Mouse (Mus musculus) lung, adult 2 months (tissue): Measurements from ENCODE around the gene Rnf7.

Experiments used
- CTCF ChIP-seq: fragments of 200-500 bp; IDR thresholded peaks from 2 replicates; pipeline ENCODE4 v1.5.1; 2011; ENCODE audit warnings: mild to moderate bottlenecking, low read length, control low read depth; ENCODE audit not compliant: insufficient read depth
- POLR2A ChIP-seq: fragments of 200-500 bp; IDR thresholded peaks from 2 replicates; pipeline ENCODE4 v1.6.1; 2011; ENCODE audit warnings: low read depth, mild to moderate bottlenecking, control low read depth, low read length, borderline replicate concordance; ENCODE audit errors: extremely low read depth

- TF ChIP-seq POLR2A (no peak), CTCF (no peak)
Observed at GRCm38 (mm10) chr9:96438334-96438871, 40.1 kb downstream of the Rnf7 start.
